Mouse (Mus musculus): Measurements from ENCODE around the gene Mroh2a. TPM values are rescaled to one million over a fixed set of nuclear protein-coding genes. Genes with fewer than 3 reads are reported as not detected.

The Mroh2a gene
- total RNA-seq, 4 experiments from 2014 or later, result 0.10 to 0.16 TPM; not detected in 2

DNA sequence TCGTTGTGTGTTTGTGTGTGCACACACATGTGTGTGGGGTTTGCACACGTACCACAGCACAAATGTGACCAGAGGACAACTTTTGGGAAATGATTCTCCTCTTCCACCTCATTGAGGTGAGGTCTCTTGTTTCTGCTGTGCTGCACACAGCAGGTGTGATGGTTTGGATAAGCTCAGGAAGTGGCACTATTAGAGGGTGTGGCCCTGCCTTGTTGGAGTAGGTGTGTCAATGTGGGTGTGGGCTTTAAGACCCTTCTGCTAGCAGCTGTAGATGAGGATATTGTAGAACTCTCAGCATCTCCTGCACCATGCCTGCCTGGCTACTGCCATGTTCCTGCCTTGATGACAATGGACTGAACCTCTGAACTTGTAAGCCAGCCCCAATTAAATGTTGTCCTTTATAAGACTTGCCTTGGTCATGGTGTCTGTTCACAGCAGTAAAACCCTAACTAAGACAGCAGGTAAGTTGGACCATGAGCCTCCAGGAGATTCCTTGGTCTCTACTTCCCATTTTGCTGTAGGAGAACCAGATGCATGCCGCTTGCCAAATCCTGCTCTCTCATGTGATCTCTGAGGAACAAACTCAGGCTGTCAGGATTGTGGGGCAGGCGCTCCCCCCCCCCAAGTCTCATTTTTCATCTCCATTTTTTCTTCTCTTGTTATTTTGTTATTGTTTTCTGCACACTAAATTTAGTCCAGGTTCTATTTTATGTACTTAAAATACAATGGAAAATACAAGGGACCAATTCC is 69.6 kb downstream of the Mroh2a start:
- no peak for DNase-seq

- DNase-seq, result no peak
Observed at GRCm38 (mm10) chr1:88297480-88298258, 70.9 kb downstream of the Mroh2a start.

- no peak for DNase-seq
Observed at GRCm38 (mm10) chr1:88298686-88299528, 72.1 kb downstream of the Mroh2a start.

GRCm38 (mm10) chr1:88299529-88299945 is 72.8 kb downstream of the Mroh2a start:
- no peak for DNase-seq

GRCm38 (mm10) chr1:88300301-88301050 is 73.7 kb downstream of the Mroh2a start:
- DNase-seq, result no peak

DNA sequence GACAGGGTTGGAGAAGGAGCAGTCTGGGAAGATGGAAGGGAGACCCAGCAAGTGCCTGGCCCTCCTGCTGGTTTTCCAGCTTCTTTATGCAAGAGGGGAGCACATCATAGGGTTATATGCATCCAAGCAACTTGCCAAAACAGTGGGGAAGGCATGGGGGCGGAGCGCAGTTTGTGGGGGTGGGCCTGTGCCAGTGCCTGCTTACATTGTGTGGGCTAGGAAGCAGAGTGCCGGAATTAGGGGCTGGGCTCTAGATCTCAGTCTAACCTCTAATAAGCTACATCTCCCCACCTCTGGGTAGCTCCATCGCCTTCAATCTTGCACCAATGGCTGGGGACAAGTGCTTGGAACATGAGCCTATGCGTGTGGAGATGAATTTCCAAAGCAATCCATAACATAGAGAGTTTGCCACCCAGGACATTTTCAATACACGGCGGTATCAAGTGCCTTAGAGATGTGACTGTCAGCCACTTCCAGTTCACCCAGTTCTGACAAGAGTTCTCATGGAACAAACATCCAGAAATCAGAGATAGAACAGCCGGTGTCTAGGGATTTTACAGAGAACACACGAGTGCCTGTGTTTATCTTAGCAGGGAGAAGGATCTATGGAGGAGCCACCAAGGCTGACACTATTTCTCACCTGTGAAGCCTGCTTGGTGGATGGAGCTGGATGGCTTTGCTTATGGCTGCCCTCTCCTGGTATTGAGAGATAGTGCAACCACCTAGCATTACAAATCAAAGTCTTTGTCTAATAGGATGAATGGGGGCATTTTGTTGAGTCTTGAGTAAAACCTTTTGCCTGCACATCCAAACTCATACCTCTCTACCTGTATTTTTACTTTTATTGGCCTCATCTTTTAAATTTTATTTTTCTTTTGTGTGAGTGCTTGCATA is 74.6 kb downstream of the Mroh2a start:
- DNase-seq, result no peak

DNA sequence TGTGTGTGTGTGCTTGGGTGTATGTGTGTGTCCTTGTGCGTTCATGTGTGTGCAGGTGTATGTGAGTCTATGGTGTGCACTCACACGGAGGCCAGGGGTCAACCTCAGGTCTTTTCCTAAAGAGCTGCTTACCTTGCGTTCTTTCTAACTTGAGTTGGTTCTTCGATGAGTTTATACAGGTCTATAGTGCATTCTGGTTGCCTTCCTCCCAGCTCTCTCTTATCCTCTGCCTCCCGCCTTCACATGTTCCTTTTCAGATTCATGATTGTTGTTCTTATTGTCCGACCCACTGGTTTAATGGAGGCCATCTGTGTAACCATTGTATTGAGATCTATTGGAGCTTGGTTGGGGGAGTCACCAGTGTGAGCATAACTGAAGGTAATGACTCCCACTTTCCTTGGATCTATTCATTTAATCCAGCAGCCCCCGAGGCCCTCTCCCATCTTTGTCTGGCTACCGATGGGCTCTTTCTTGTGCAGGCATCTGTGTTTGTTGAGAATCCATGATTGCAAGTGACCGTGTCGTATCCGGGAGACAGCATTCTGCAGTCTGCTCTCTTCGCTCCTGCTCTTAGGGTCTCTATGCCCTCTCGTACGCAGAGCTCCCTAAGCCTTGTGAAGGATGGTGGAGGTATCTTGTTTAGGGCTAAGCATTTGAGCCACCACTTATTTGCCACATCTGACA is 75.4 kb downstream of the Mroh2a start:
- DNase-seq, result no peak

GRCm38 (mm10) chr1:88303762-88304161 is 77.0 kb downstream of the Mroh2a start:
- no peak for DNase-seq

DNA sequence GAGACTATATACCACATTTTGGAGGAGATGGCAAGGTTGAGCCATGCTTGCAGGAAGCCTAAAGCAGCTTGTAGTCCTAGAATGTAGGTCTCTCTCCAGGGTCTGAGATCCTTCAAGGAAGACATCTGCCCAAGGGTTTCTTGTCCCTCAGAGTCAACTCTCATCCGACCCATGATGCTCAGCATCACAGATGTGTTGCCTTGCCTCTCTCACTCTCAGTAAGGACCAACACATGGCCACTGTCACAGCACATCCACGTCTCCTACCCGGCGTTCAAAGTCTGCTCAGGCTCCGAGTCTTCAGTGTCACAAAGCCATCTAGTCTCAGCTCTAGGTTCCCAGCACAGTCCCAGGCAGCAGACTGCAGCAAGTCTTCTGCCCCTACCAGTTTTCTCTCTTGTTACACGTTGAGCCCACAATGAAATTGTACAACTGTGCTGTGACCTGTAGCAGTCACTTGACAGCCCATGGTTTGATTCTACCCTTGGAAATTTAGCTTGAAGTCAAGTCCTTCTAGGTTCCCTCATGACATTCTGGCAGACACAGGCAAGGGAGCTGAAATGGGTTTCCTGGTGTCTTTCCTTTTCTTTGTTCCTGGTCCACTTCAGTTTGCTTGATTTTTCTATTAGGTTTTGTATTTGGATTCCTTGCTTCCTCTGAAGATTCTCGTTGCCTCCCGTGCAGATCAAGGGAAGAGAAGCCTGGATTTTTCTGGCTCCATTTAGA is 77.6 kb downstream of the Mroh2a start:
- DNase-seq, result no peak

GRCm38 (mm10) chr1:88305018-88305795 is 78.4 kb downstream of the Mroh2a start:
- no peak for DNase-seq

GRCm38 (mm10) chr1:88306543-88306942 is 79.8 kb downstream of the Mroh2a start:
- DNase-seq, result no peak

DNA sequence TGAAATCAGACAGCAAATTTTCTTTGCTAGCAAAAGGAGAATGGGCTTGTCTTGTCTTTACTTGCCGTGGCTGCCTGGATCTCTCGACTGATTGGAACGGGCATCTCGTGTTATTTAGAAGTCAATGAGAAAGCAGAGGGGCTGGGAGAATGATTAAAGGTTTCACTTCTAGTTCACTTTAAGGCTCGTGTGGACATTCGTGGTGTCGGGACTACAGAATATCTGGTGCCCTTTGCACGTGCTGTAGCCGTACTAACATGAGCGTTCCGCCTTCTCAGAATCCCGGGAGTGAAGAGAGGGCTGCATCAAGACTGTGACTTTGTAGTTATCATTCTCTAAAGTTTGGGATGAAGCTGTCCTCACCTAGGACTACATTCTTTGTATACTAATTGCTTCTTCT is 80.4 kb downstream of the Mroh2a start:
- DNase-seq, result no peak

- DNase-seq, result no peak
Observed at GRCm38 (mm10) chr1:88309020-88309419, 82.2 kb downstream of the Mroh2a start.

DNA sequence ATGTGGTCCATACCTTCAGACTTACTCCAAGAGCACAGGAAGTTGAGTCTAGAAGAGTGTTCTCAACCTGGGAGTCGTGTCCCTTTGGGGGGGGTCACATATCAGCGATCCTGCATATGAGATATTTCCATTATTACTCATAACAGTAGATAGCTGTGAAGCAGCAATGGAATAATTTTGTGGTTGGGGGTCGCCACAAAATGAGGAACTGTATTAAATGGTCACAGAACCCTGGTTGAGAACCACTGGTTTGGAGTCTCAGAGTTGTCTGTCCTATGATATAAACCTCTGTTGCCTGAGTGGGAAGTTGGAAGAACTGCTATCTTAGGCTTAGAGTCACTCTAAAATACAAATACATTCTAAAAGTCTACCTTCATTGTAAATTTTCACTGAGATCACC is 83.1 kb downstream of the Mroh2a start:
- DNase-seq, result no peak

DNA sequence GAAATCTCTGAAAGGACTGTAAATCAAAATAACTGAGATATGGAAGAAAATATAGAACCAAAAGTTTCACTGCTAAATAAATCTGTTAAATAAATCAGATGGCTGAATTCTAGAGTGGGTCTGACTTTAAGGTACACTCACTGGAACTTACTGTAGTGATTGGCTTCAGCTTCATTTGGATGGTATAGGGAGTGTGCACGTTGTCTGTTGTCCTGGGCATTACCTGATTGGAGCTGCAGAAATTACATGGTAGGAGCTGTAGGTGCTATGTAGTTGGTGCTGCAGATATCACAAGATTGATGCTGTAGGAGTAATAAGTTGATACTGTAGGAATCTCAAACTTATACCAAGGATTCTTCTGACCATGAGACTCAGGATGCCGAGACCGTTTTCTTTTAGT is 83.6 kb downstream of the Mroh2a start:
- no peak for DNase-seq
